Mouse (Mus musculus): ENCODE data around the gene Vsx2. TPM values are rescaled to one million over a fixed set of nuclear protein-coding genes. Genes with fewer than 3 reads are reported as not detected.
"Not testable (repeated sequence)": the region's sequence is repeated elsewhere in the genome, so short reads cannot be mapped to it uniquely, and the experiment has no call there.

The Vsx2 gene
- total RNA-seq (2021): not detected

GRCm38 (mm10) chr12:84569336-84569970, at the start of gene Vsx2:
Vsx2 (plus strand) TSS chr12:84569762.
- no peak for DNase-seq
- intact Hi-C loops (cut with DNase I): no loop called here

GRCm38 (mm10) chr12:84523728-84524127, 45.8 kb upstream of the Vsx2 start:
- intact Hi-C loops (cut with DNase I): no loop called here
- DNase-seq: no peak

GRCm38 (mm10) chr12:84524147-84525050, 45.2 kb upstream of the Vsx2 start:
- DNase-seq: no peak
- intact Hi-C loops (cut with DNase I): no loop called here

- DNase-seq: no peak
- intact Hi-C loops (cut with DNase I): no loop called here
Measured at GRCm38 (mm10) chr12:84525422-84525821, 44.1 kb upstream of the Vsx2 start.

GRCm38 (mm10) chr12:84530426-84530825, 39.1 kb upstream of the Vsx2 start:
- DNase-seq: no peak
- intact Hi-C loops (cut with DNase I): no loop called here

- intact Hi-C loops (cut with DNase I): no loop called here
- DNase-seq: peak; percentile 29
Measured at GRCm38 (mm10) chr12:84531906-84532829, 37.4 kb upstream of the Vsx2 start.

GRCm38 (mm10) chr12:84532830-84533199, 36.7 kb upstream of the Vsx2 start:
- DNase-seq: no peak
- intact Hi-C loops (cut with DNase I): no loop called here

- no peak for DNase-seq
- intact Hi-C loops (cut with DNase I): no loop called here
Measured at GRCm38 (mm10) chr12:84533706-84534486, 35.7 kb upstream of the Vsx2 start.

GRCm38 (mm10) chr12:84539537-84539936, 30.0 kb upstream of the Vsx2 start:
- intact Hi-C loops (cut with DNase I); DNase-seq: not testable (repeated sequence)

- intact Hi-C loops (cut with DNase I): no loop called here
- no peak for DNase-seq
Measured at GRCm38 (mm10) chr12:84541391-84541958, 28.1 kb upstream of the Vsx2 start.

GRCm38 (mm10) chr12:84546028-84546427, 23.5 kb upstream of the Vsx2 start:
- intact Hi-C loops (cut with DNase I): no loop called here
- peak; percentile 71 for DNase-seq

GRCm38 (mm10) chr12:84546577-84547085, 22.9 kb upstream of the Vsx2 start:
- intact Hi-C loops (cut with DNase I): no loop called here
- peak; percentile 66 for DNase-seq

GRCm38 (mm10) chr12:84548251-84548650, 21.3 kb upstream of the Vsx2 start:
- intact Hi-C loops (cut with DNase I): no loop called here
- no peak for DNase-seq

- intact Hi-C loops (cut with DNase I): no loop called here
- no peak for DNase-seq
Measured at GRCm38 (mm10) chr12:84555218-84555617, 14.3 kb upstream of the Vsx2 start.

- intact Hi-C loops (cut with DNase I): no loop called here
- DNase-seq: no peak
Measured at GRCm38 (mm10) chr12:84562558-84562957, 7.0 kb upstream of the Vsx2 start.

- no peak for DNase-seq
- intact Hi-C loops (cut with DNase I): no loop called here
Measured at GRCm38 (mm10) chr12:84567576-84567975, 2.0 kb upstream of the Vsx2 start.

GRCm38 (mm10) chr12:84569976-84570693, 573 bp downstream of the Vsx2 start:
- DNase-seq: no peak
- intact Hi-C loops (cut with DNase I): no loop called here

GRCm38 (mm10) chr12:84570694-84571415, 1.3 kb downstream of the Vsx2 start:
- DNase-seq: no peak
- intact Hi-C loops (cut with DNase I): no loop called here

Measured in left cerebral cortex, postnatal 4 days (tissue).